Mouse (Mus musculus) hindbrain, embryonic 15.5 days (tissue): Measurements from ENCODE around the gene Gzme. TPM values are rescaled to one million over a fixed set of nuclear protein-coding genes. Genes with fewer than 3 reads are reported as not detected.

Experiments
- ATAC-seq: fragments of 200-750 bp; cut with Nextera tagmentation; 2 replicates; pipeline ENCODE4 v1.8.0; 2017; ENCODE audit warnings: low read depth, moderate number of reproducible peaks, moderate TSS enrichment; ENCODE audit not compliant: low FRiP score
- H3K27ac ChIP-seq: fragments of 300-500 bp; sonication (generic); replicated peaks from 2 replicates; pipeline ENCODE4 v1.5.1; 2015; ENCODE audit warnings: mild to moderate bottlenecking, inconsistent platforms
- H3K27me3 ChIP-seq: fragments of 300-500 bp; sonication (generic); 2 replicates; pipeline ENCODE4 v1.6.1; 2015; ENCODE audit warnings: control low read depth, inconsistent platforms
- H3K36me3 ChIP-seq: fragments of 300-500 bp; sonication (generic); 2 replicates; pipeline ENCODE4 v1.6.1; 2015; ENCODE audit warnings: control low read depth, inconsistent platforms
- H3K4me1 ChIP-seq: fragments of 300-500 bp; sonication (generic); replicated peaks from 2 replicates; pipeline ENCODE4 v1.6.1; 2015; ENCODE audit warnings: control low read depth, inconsistent platforms
- H3K4me2 ChIP-seq: fragments of 300-500 bp; sonication (generic); 2 replicates; pipeline ENCODE4 v1.6.1; 2015; ENCODE audit warnings: moderate library complexity, mild to moderate bottlenecking, inconsistent platforms
- H3K4me3 ChIP-seq: fragments of 300-500 bp; sonication (generic); 2 replicates; pipeline ENCODE4 v1.5.1; 2015; ENCODE audit warnings: mild to moderate bottlenecking, inconsistent platforms
- H3K9ac ChIP-seq: fragments of 300-500 bp; sonication (generic); 2 replicates; pipeline ENCODE4 v1.6.1; 2015; ENCODE audit warnings: inconsistent platforms
- H3K9me3 ChIP-seq: fragments of 300-500 bp; sonication (generic); 2 replicates; pipeline ENCODE4 v1.6.1; 2016; ENCODE audit warnings: control low read depth, inconsistent platforms
- WGBS: fragments of 180-500 bp; shearing (Covaris S2); methylation state at CpG from one replicate; pipeline ENCODE4 v1.1.7; 2015; 5-methylcytosine and 5-hydroxymethylcytosine counted together
- microRNA-seq: library from miRNA; unstranded; fragments of <30 nt; microRNA quantifications from one replicate; pipeline ENCODE4, GENCODE M21; 2016
- polyA plus RNA-seq: library from polyadenylated mRNA; unstranded; fragments of >200 nt; fragmentation: Nextera tagmentation; extraction: Ambion mirVana; gene quantifications from 2 replicates; pipeline ENCODE4 v1.2.1, GENCODE M21; 2015

Gene Gzme
- polyA plus RNA-seq, 1 experiment from 2014 or later: not detected

- H3K4me1 ChIP-seq: no peaks in the 10 kb centered on the region
- H3K4me3 ChIP-seq: no peak overlapping the region
- H3K4me2 ChIP-seq: no peak overlapping the region
- H3K36me3 ChIP-seq: no peaks in the 10 kb centered on the region
- no peaks in the 10 kb centered on the region for H3K27me3 ChIP-seq
- no peak overlapping the region for H3K27ac ChIP-seq
- no peak for ATAC-seq
- H3K9ac ChIP-seq: no peak overlapping the region
- no peaks in the 10 kb centered on the region for H3K9me3 ChIP-seq
- WGBS: 66% methylated on average over 3 of the region's 3 CpGs
Observed at GRCm38 (mm10) chr14:56103452-56103851, 17.0 kb downstream of the Gzme start.

GRCm38 (mm10) chr14:56102386-56102785 is 18.0 kb downstream of the Gzme start, which contains the start of gene Ctsg:
TSS of gene Ctsg (minus strand) at chr14:56102574.
- no peak within 1 kb of the TSS for H3K4me3 ChIP-seq
- no peak within 1 kb of the TSS for H3K4me2 ChIP-seq
- 81% methylated on average over 10 of the region's 10 CpGs for WGBS

GRCm38 (mm10) chr14:56098940-56099339 is 21.5 kb downstream of the Gzme start:
- no peaks in the 10 kb centered on the region for H3K4me1 ChIP-seq
- 84% methylated on average over 4 of the region's 4 CpGs for WGBS
- no peak overlapping the region for H3K9ac ChIP-seq
- no peaks in the 10 kb centered on the region for H3K27me3 ChIP-seq
- H3K4me3 ChIP-seq: no peak overlapping the region
- H3K9me3 ChIP-seq: no peaks in the 10 kb centered on the region
- no peak for ATAC-seq
- H3K4me2 ChIP-seq: no peak overlapping the region
- no peaks in the 10 kb centered on the region for H3K36me3 ChIP-seq
- no peak overlapping the region for H3K27ac ChIP-seq

More at GRCm38 (mm10) chr14:56102386-56102785, 18.0 kb downstream of the Gzme start, which contains the start of gene Ctsg:
- no peaks in the 10 kb centered on the region for H3K4me1 ChIP-seq
- H3K27me3 ChIP-seq: no peaks in the 10 kb centered on the region
- H3K9ac ChIP-seq: no peak within 1 kb of the TSS
- H3K36me3 ChIP-seq: no peaks in the 10 kb centered on the region
- no peak for ATAC-seq
- no peaks in the 10 kb centered on the region for H3K9me3 ChIP-seq
- no peak within 1 kb of the TSS for H3K27ac ChIP-seq

GRCm38 (mm10) chr14:56097597-56097996 is 22.8 kb downstream of the Gzme start:
- no peaks in the 10 kb centered on the region for H3K36me3 ChIP-seq
- WGBS: 86% methylated on average over 1 of the region's 1 CpGs
- no peak for ATAC-seq
- H3K27ac ChIP-seq: no peak overlapping the region
- H3K9me3 ChIP-seq: no peaks in the 10 kb centered on the region
- H3K4me3 ChIP-seq: no peak overlapping the region
- no peak overlapping the region for H3K9ac ChIP-seq
- H3K27me3 ChIP-seq: no peaks in the 10 kb centered on the region
- no peak overlapping the region for H3K4me2 ChIP-seq
- no peaks in the 10 kb centered on the region for H3K4me1 ChIP-seq

GRCm38 (mm10) chr14:56093353-56093752 is 27.1 kb downstream of the Gzme start:
- Histone ChIP-seq H3K27ac (no peak overlapping the region), H3K9ac (no peak overlapping the region), H3K9me3 (no peaks in the 10 kb centered on the region), H3K4me3 (no peak overlapping the region), H3K4me1 (no peaks in the 10 kb centered on the region), H3K36me3 (no peaks in the 10 kb centered on the region), H3K4me2 (no peak overlapping the region), H3K27me3 (no peaks in the 10 kb centered on the region)
- no peak for ATAC-seq
- 81% methylated on average over 2 of the region's 2 CpGs for WGBS

- WGBS: 80% methylated on average over 3 of the region's 3 CpGs
- ATAC-seq: no peak
- no peaks in the 10 kb centered on the region for H3K27me3 ChIP-seq
- H3K4me1 ChIP-seq: no peaks in the 10 kb centered on the region
- H3K36me3 ChIP-seq: no peaks in the 10 kb centered on the region
- no peak overlapping the region for H3K27ac ChIP-seq
- H3K4me2 ChIP-seq: no peak overlapping the region
- H3K4me3 ChIP-seq: no peak overlapping the region
- no peak overlapping the region for H3K9ac ChIP-seq
- no peaks in the 10 kb centered on the region for H3K9me3 ChIP-seq
Observed at GRCm38 (mm10) chr14:56086711-56087110, 33.7 kb downstream of the Gzme start.

GRCm38 (mm10) chr14:56085167-56085566 is 35.3 kb downstream of the Gzme start, which contains the start of gene Mcpt8:
TSS of gene Mcpt8 (minus strand) at chr14:56085273.
- Histone ChIP-seq H3K4me1 (no peaks in the 10 kb centered on the region), H3K9ac (no peak within 1 kb of the TSS), H3K27ac (no peak within 1 kb of the TSS), H3K4me2 (no peak within 1 kb of the TSS), H3K27me3 (no peaks in the 10 kb centered on the region), H3K4me3 (no peak within 1 kb of the TSS), H3K36me3 (no peaks in the 10 kb centered on the region), H3K9me3 (no peaks in the 10 kb centered on the region)
- 94% methylated on average over 2 of the region's 2 CpGs for WGBS
- no peak for ATAC-seq

GRCm38 (mm10) chr14:56082016-56082415 is 38.4 kb downstream of the Gzme start:
- no peaks in the 10 kb centered on the region for H3K9me3 ChIP-seq
- ATAC-seq: no peak
- H3K4me3 ChIP-seq: no peak overlapping the region
- H3K27ac ChIP-seq: no peak overlapping the region
- no peak overlapping the region for H3K4me2 ChIP-seq
- H3K36me3 ChIP-seq: no peaks in the 10 kb centered on the region
- no peaks in the 10 kb centered on the region for H3K27me3 ChIP-seq
- H3K4me1 ChIP-seq: no peaks in the 10 kb centered on the region
- WGBS: 57% methylated on average over 4 of the region's 4 CpGs
- no peak overlapping the region for H3K9ac ChIP-seq

Small RNA genes within 50 kb of the gene (microRNA-seq; reads per million reads assigned to microRNA genes)
- gene Mir6949: not detected

Other genes starting within 250 kb of the Gzme start
- 0.51 and 0.52 TPM in 2 replicates for gene Cbln3, start 236.2 kb downstream of the Gzme start, polyA plus RNA-seq
- gene Khnyn, start 235.7 kb downstream of the Gzme start, polyA plus RNA-seq: 10.7 and 10.9 TPM in 2 replicates
- 148 and 159 TPM in 2 replicates for gene Sdr39u1, start 220.3 kb downstream of the Gzme start, polyA plus RNA-seq
- gene Cma1, start 175.9 kb downstream of the Gzme start, polyA plus RNA-seq: 0.18 and 0.55 TPM in 2 replicates
- not detected in 2 replicates for gene Cma2, start 169.6 kb downstream of the Gzme start, polyA plus RNA-seq
- not detected in 2 replicates for gene Mcpt1, start 102.7 kb downstream of the Gzme start, polyA plus RNA-seq
- gene Mcpt9, start 90.1 kb downstream of the Gzme start, polyA plus RNA-seq: not detected in 2 replicates
- not detected in 2 replicates for gene Mcpt2, start 78.6 kb downstream of the Gzme start, polyA plus RNA-seq
- not detected in 2 replicates for gene Mcpt4, start 58.3 kb downstream of the Gzme start, polyA plus RNA-seq
- gene Mcpt8, start 35.4 kb downstream of the Gzme start, polyA plus RNA-seq: not detected in 2 replicates
- not detected in 2 replicates for gene Ctsg, start 18.1 kb downstream of the Gzme start, polyA plus RNA-seq
- not detected in 2 replicates for gene Gzmd, start 12.0 kb upstream of the Gzme start, polyA plus RNA-seq
- gene Gzmg, start 39.0 kb upstream of the Gzme start, polyA plus RNA-seq: not detected in 2 replicates
- gene Gzmn, start 54.0 kb upstream of the Gzme start, polyA plus RNA-seq: not detected in 2 replicates
- not detected in 2 replicates for gene Gzmf, start 90.8 kb upstream of the Gzme start, polyA plus RNA-seq
- gene Gzmc, start 114.0 kb upstream of the Gzme start, polyA plus RNA-seq: not detected in 2 replicates
- gene Gzmb, start 141.6 kb upstream of the Gzme start, polyA plus RNA-seq: not detected in 2 replicates
- gene Atp12a, start 244.4 kb upstream of the Gzme start, polyA plus RNA-seq: 0.18 and 0.25 TPM in 2 replicates